Mouse (Mus musculus) layer of hippocampus, postnatal 25 days (tissue): ENCODE results near the gene Cisd3. TPM values are rescaled to one million over a fixed set of nuclear protein-coding genes. Genes with fewer than 3 reads are reported as not detected.
A peak's percentile ranks its signal among the peaks of the same experiment; 100 is the strongest.

Source experiments
- DNase-seq, 2 experiments: peaks; one replicate each; pipeline ENCODE4 v3.0.0; 2022; ENCODE audit warnings: mixed read lengths in 2 of 2, low spot score in 1 of 2; ENCODE audit errors: extremely low spot score in 1 of 2
- total RNA-seq, 2 experiments: library from RNA; stranded (reverse); gene quantifications; 2 replicates each; pipeline ENCODE4 v1.2.3; 2021

The Cisd3 gene
- total RNA-seq, 2 experiments from 2014 or later: 47.0 to 55.1 TPM

DNA sequence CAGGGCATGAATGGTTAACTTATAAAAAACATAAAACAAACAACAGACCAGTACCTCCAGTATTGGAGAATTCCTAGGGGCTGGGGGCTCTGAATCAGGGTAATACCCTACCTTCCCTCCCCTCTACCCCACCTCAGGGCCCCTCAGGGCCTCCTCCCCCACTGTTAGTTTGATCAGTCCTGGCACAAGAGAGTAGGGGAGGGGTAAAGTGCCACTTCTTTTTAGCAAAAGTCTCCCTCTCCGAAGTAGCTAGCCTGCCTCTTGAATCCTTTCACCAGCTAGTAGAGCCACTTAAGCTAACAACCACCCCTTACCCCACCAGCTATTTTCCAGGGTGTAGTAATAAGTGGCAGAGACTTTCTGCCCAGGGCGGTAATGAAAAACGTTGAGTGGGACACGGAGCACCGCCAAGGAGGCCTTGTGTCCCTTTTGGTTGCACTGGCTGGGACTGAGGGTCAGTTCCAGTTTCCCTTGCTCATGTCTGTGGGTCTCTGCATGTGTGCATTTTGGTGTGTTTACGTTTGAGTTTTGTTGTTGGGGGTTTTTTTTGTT lies 3.0 kb upstream of the Cisd3 start:
- no peak for DNase-seq

GRCm38 (mm10) chr11:97684063-97684680 lies 1.5 kb upstream of the Cisd3 start:
- DNase-seq: no peak

- DNase-seq: no peak
These were observed 860 bp upstream of the Cisd3 start for GRCm38 (mm10) chr11:97684766-97685165.

DNA sequence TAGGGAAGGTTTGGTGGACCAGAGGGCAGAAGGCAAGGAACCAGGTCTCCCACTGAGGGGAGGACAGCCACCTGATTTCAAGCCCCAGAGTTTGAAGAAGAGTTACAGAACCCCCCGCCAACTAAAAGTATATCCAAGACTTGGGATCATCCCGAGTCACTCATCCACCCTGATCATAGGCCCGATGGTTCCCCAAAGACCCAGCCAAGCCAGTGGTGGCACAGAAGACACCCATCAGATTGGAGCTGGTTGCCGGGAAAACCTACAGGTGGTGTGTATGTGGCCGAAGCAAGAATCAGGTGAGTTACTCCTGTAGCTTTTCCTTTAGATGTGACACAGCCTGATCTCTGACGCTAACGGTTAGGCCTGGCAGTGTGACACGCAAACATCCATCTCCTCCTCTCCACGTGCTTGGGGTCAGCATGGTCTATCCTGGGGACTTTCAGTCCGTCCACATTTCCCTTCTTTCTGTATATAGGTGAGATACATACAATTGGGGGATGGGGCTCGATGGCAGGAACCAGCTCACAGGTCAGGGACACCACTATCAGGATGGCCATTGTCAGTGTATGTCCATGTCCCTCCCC lies 789 bp downstream of the Cisd3 start:
- DNase-seq: no peak

DNA sequence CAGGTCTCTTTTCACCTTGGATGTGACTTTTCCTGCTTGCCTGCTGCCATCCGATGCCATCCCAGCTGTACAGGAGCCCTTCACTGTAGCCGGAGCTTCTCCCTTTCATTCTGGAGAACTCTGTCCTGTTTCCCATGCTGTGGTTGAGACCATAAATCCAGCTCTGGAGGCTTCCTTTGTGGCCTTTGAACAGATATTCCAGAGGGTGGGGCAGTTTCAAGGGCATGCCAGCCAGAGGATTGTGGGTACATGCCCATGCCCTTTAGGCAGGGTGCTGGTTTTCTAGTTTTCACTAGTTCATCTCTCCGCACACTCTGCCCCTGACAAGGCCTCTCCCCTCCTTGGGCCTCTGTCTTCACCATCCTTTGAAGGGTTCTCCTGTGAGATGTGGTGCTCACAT lies 1.4 kb downstream of the Cisd3 start:
- no peak for DNase-seq

GRCm38 (mm10) chr11:97689861-97690260 lies 4.2 kb downstream of the Cisd3 start:
- peak in 1 of 2 experiments; percentile 83 for DNase-seq

DNA sequence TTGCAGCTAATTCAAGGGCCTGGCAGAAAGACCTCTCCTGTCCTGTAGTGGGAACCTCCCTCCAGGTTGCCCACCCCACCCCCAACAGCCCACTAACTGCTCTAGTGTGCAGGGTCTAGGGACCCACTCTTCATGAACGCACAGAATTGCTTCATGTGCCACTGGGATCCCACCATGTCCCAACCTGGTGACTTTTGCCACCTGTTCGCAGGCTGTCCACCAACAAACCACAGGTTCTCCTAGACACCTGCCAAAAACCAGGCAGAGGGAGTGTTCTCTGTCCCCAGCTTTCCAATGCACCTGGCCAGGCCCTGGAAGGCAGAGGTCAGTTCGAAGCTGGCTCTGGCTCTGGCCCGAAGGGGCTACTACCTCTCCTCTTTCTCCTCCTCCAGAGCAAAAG lies 8.8 kb downstream of the Cisd3 start:
- DNase-seq: no peak

- no peak for DNase-seq
These were observed 9.5 kb downstream of the Cisd3 start for GRCm38 (mm10) chr11:97694921-97695711.

DNA sequence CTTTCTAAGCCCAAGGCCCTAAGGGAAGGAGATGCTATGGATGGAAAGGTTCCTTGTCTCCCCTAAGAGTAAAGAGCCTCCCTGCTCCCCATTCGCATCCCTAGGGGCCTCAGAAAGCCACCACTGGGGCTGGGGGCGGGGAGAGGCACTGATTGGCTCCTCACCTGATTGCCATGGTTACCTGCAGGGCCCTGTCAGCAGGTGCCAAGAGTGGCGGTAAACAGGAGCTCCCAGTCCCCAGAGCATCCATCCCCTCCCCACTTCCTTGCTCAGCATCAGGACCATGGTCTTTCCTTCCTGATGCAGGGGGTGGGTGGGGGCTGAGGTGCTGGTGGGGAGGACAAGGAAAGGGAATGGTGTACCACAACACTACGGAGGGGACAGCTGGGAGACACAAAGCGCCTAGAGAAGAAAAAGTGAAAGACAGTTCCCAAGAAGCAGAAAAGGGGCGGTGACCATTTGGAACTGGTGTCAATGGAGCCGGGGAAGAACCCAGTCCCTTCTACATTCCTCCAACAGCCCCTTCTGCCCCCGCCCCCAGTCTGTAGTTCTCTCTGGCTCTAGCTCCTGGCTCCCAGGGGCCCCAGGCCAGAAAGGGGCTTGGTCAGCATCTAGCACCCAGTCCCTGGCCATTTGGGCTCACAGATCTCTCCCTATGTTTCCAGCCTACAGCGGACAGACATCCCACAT lies 10.2 kb downstream of the Cisd3 start:
- no peak for DNase-seq

GRCm38 (mm10) chr11:97696669-97697068 lies 11.0 kb downstream of the Cisd3 start:
- no peak for DNase-seq

DNA sequence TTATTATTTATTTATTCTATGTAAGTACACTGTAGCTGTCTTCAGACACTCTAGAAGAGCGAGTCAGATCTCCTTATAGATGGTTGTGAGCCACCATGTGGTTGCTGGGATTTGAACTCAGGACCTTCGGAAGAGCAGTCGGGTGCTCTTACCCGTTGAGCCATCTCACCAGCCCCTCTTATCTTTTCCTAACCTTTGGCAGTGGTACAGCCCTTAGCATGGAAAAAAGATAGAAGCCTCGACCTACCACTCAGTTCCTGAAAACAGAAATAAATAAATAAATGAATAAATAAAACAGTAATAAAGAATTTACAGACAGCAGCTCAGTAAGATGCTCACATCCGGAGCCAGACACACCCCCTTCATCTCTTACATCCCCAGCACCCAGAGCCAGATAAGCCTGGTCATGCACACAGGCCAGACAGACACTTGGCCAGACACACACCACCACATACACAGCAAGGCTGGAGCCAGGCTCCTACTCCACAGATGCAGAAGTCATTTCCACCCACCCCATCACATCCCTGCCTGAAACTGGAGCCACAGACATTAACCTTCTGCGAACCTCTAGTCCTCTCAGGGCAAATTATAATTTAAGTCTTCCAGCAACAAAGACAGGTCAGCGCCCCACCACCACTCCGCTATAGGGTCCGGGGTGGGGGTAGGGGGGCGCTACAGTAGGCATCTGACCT lies 11.7 kb downstream of the Cisd3 start:
- DNase-seq: no peak

DNA sequence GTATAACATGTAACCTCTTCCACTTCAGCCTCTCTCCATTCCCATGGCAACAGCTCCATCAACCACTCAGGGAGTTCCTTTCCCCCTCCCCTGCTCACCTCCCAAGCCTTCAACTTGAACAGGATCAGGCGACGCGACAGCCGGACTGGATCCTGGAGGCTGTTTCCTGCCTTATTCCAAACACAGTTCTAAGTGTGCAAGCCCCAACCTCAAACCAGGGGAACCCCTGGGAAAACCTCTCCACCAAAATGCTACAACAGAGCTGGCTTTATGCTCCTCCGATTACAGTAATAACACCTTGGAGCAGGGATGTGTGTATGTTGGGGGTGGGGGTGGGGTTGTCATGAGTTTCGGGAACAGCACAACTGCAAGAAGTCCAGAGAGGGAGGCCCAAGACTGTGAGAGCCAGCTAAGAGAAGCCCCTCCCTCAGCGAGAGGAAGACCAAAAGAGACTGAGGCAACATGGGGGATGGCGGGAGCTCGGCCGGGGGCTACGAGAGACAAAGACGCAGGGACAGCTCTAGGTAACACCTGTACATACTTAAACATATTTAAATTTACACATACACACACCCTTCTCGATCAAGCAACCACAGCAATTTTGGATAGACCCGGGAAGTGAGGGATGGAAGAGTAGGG lies 12.4 kb downstream of the Cisd3 start:
- no peak for DNase-seq

DNA sequence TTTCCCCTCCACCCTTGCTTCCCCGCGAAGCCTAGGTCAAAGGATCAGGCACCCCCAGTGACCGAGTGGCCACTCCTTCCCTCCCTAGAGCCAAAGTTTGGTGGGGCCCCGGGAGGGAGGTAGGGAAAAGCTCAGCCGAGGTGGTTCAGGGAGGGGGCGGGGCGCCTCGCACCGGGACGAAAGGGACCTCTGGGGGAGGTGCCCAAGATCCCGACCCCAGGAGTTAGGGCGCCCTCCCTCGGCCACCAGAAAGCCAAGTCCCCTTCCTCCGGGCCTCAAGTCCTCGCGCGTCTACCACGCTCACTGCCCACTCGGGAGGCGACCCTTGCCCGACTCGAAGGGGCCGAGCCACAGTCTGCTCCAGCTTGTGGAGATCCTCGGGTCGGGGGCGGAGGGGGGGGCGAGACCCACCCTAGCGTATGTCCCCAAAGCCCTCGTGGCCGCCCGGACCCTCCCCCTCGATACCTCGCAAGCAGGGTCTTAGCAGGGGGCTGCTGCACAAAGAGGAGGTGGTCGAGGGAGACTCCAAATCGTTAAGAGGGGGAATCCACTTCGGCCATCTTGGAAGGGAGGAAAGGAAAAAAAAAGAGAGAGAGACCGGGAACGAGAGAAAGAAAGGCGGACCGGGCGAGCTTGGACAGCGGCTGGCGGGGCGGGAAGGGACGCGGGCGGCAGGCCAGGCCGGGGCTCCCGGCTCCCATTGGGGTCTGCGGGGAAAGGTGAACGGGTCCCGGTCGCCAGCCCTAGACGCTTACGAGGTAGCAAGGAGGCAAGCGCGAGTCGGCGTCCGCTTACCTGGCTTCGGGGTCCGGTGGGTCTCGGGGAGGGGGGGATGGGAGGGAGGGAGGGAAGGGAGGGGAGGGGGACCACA lies 13.3 kb downstream of the Cisd3 start:
- peak in 1 of 2 experiments; percentile 51 for DNase-seq

GRCm38 (mm10) chr11:97699626-97700002 lies 14.0 kb downstream of the Cisd3 start:
- peak in 1 of 2 experiments; percentile 62 for DNase-seq

- peak in 1 of 2 experiments; percentile 57 for DNase-seq
These were observed 14.5 kb downstream of the Cisd3 start, which contains the start of gene Pcgf2 for GRCm38 (mm10) chr11:97700003-97700745. Gene Pcgf2 (minus strand): TSS chr11:97700497.

DNA sequence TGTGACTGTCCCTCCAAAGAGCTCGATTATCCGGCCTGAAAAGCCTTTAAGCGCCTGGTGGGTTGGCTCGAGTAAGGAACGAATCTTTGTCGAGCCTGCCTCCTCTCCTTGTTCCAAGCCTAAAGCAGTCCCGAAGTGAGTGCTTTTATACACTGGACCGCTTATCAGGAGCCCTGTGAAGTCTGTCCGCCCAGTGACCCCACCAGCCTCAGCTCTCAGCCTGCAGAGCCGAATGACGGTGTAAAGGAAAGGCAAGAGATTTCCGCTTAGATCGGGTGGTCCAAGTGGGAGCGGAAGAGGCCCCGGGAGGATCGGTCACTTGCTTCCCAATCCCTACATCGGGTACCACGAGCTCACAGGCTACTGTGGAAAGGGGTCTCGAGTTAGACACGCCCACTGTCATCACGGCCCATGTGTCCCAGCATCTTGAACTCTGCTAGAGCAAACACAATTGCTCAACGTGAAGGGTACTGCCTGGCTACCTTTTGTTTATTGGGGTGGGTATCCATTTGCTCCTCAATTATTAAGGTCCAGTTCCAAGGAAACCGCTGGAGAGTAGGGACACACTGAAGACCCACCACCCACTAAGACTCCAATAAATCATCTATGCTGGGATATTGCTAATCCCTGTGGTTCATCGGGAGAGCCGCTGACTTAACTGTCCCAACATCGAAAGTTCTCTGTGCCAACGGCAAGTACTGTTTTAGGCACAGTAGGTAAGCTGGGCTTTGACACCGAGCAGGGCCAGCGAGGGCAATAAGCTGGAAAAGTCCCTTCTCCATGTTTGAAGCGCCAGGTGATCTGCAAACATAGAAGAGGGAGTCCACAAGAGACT lies 15.3 kb downstream of the Cisd3 start:
- no peak for DNase-seq
